Comparison of ENCODE assay signal across 20 mouse cellular contexts in genomic region chr6:47960685-47961421, GRCm38 (mm10).
"Had no signal": no experiment of that assay in that cellular context is flagged by ENCODE, and none has a peak within 500 bp of the region (broad histone marks: within the 10 kb centered on the region; RNA-seq: fewer than 3 reads in every experiment).

No protein-coding gene starts in this region.

- DNase-seq: gastrocnemius, postnatal 14 days; gastrocnemius, postnatal 36 days; heart, adult 18-20 months; heart, postnatal 14 days; heart, postnatal 36 days; kidney, adult 11 months; kidney, adult 8-10 months; kidney, postnatal 10 days; layer of hippocampus, adult 9-11 months; layer of hippocampus, postnatal 36 days; left cerebral cortex, postnatal 4 days had no signal

- H3K9ac ChIP-seq: heart, embryonic 12.5 days; hindbrain, embryonic 13.5 days; hindbrain, embryonic 15.5 days; limb, embryonic 13.5 days; limb, embryonic 15.5 days; liver, embryonic 12.5 days had no signal

- H3K4me2 ChIP-seq: heart, embryonic 12.5 days; hindbrain, embryonic 13.5 days; hindbrain, embryonic 15.5 days; limb, embryonic 13.5 days; limb, embryonic 15.5 days; liver, embryonic 12.5 days had no signal

- ATAC-seq: hindbrain, postnatal 0 days; intestine, embryonic 16.5 days; liver, embryonic 12.5 days had no signal

- H3K27me3 ChIP-seq: hindbrain, embryonic 13.5 days; hindbrain, embryonic 15.5 days; limb, embryonic 13.5 days; limb, embryonic 15.5 days; liver, embryonic 12.5 days had no signal

- H3K4me3 ChIP-seq: heart, embryonic 10.5 days; heart, embryonic 12.5 days; hindbrain, embryonic 13.5 days; hindbrain, embryonic 15.5 days; limb, embryonic 13.5 days; limb, embryonic 15.5 days; liver, embryonic 12.5 days had no signal

- H3K4me1 ChIP-seq: heart, embryonic 10.5 days; heart, embryonic 12.5 days; hindbrain, embryonic 13.5 days; hindbrain, embryonic 15.5 days; limb, embryonic 13.5 days; limb, embryonic 15.5 days; liver, embryonic 12.5 days had no signal

- H3K9me3 ChIP-seq: heart, embryonic 10.5 days; heart, embryonic 12.5 days; hindbrain, embryonic 13.5 days; hindbrain, embryonic 15.5 days; limb, embryonic 13.5 days; limb, embryonic 15.5 days; liver, embryonic 12.5 days had no signal

- H3K27ac ChIP-seq: heart, embryonic 10.5 days; hindbrain, embryonic 13.5 days; hindbrain, embryonic 15.5 days; hindbrain, postnatal 0 days; limb, embryonic 13.5 days; limb, embryonic 15.5 days; liver, embryonic 12.5 days had no signal
